Mouse (Mus musculus): ENCODE data around the gene Atox1. TPM values are rescaled to one million over a fixed set of nuclear protein-coding genes. Genes with fewer than 3 reads are reported as not detected.

The Atox1 gene
- polyA plus RNA-seq, 1 experiment, result 485 TPM

DNA sequence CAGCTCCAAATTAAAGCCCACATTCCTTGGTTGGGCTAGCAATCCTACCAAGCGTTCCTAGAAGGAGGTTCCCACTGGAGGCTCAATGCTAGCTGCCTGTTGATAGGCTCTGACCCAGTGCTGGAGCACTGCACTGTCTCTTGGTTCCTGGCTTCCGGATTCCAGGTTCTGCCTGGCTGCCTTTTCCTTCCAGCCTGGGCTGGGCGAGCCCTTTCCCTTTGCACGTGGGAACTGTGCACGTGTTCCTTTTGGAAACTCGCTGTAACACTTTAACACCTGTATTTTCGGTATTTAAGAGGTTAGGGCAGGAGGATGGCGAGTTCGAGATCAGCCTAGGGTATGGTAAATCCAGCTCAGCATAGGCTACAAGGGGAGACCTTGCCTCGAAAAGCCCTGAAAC is 7.0 kb upstream of the Atox1 start:
- TF ChIP-seq CTCF (IDR thresholded peaks at IDR 0.05; ENCODE audit: extremely low read depth, insufficient read length, insufficient replicate concordance, low read depth, low read length), result no peak
- TF ChIP-seq POLR2A (IDR thresholded peaks at IDR 0.05; ENCODE audit: low read depth, low read length), result no peak

DNA sequence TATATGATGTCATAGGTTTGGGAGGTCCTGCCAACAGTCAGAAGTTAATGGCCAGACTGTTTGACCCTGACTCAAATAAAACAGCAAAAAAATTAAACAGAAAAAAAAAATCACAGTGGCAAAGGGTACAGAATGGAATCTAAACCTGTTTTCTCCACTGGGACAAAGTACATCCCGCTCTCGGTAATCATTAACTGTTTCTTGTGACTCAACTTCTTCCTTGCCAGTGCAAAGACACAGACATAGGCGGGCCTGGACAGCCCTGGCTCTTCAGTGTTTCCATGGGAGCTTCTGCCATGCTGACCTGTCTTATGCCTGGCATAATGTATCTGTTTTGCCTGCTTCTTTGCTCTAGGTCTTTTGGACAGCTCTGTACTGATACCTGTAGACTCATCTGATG is 4.1 kb upstream of the Atox1 start:
- 30% methylated on average over 3 of the region's 3 CpGs for WGBS
- Histone ChIP-seq H3K4me3 (ENCODE audit: low read depth, low read length) (no peak overlapping the region), H3K4me1 (ENCODE audit: control insufficient read depth, insufficient read depth, insufficient read length, low read length) (peaks cover 15% of the 10 kb centered on the region; the same call in 1 of the 2 replicates), H3K36me3 (ENCODE audit: control insufficient read depth, insufficient read depth, low read length) (no peaks in the 10 kb centered on the region), H3K27ac (ENCODE audit: insufficient read depth, low read depth, low read length) (peak overlapping the region; percentile 86), H3K27me3 (ENCODE audit: control insufficient read depth, insufficient read depth, low read length) (no peaks in the 10 kb centered on the region)
- TF ChIP-seq CTCF (IDR thresholded peaks at IDR 0.05; ENCODE audit: extremely low read depth, insufficient read length, insufficient replicate concordance, low read depth, low read length), result no peak
- no peak for TF ChIP-seq POLR2A (IDR thresholded peaks at IDR 0.05; ENCODE audit: low read depth, low read length)

More for the DNA sequence above, 7.0 kb upstream of the Atox1 start:
- Histone ChIP-seq H3K27me3 (ENCODE audit: control insufficient read depth, insufficient read depth, low read length) (no peaks in the 10 kb centered on the region), H3K36me3 (ENCODE audit: control insufficient read depth, insufficient read depth, low read length) (no peaks in the 10 kb centered on the region), H3K4me3 (ENCODE audit: low read depth, low read length) (no peak overlapping the region; the same call in 1 of the 2 replicates), H3K4me1 (ENCODE audit: control insufficient read depth, insufficient read depth, insufficient read length, low read length) (peaks cover 13% of the 10 kb centered on the region; the same call in 1 of the 2 replicates), H3K27ac (ENCODE audit: insufficient read depth, low read depth, low read length) (peak overlapping the region; percentile 95)
- WGBS, result 24% methylated on average over 10 of the region's 10 CpGs

DNA sequence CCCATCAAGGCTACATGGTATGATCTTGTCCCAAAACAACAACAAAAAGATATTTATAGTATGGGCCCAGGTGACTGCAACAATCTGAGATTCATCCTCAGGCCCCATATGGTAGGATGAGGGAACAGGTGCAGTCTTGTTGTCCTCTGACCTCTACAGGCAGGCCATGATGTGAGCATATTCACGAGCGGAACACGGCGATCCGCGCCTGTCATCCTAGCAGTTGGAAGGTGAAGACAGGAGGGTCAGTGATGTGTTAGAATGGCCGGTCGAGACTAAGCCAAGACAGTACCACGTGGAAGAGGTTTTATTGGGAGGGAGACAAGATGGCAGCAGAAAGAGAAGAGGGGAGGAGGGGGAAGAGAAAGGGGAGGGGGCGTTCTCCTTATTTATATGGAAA is 3.7 kb upstream of the Atox1 start:
- H3K27me3 ChIP-seq (ENCODE audit: control insufficient read depth, insufficient read depth, low read length), result no peaks in the 10 kb centered on the region
- H3K4me3 ChIP-seq (ENCODE audit: low read depth, low read length), result peak overlapping the region; percentile 10; the same call in 1 of the 2 replicates
- TF ChIP-seq POLR2A (IDR thresholded peaks at IDR 0.05; ENCODE audit: low read depth, low read length), result no peak
- no peak for TF ChIP-seq CTCF (IDR thresholded peaks at IDR 0.05; ENCODE audit: extremely low read depth, insufficient read length, insufficient replicate concordance, low read depth, low read length)
- H3K4me1 ChIP-seq (ENCODE audit: control insufficient read depth, insufficient read depth, insufficient read length, low read length), result peaks cover 15% of the 10 kb centered on the region; the same call in 1 of the 2 replicates
- H3K27ac ChIP-seq (ENCODE audit: insufficient read depth, low read depth, low read length), result peak overlapping the region; percentile 86
- no peaks in the 10 kb centered on the region for H3K36me3 ChIP-seq (ENCODE audit: control insufficient read depth, insufficient read depth, low read length)
- WGBS, result 31% methylated on average over 10 of the region's 10 CpGs

DNA sequence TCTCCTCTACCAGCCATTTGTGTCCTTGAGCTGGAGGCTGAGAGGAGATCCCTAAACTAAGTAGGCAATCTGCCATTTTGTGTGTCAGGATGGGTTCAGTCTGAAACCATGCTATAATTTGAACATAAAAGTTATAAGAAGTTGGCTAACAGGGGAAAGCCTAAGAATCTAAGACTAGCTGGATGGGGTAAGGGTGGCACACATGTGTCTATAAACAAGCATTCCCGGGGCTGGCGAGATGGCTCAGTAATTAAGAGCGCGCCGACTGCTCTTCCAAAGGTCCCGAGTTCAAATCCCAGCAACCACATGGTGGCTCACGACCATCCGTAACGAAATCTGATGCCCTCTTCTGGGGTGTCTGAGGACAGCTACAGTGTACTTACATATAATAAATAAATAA is 1.1 kb upstream of the Atox1 start:
- WGBS, result 93% methylated on average over 9 of the region's 9 CpGs
- TF ChIP-seq POLR2A (IDR thresholded peaks at IDR 0.05; ENCODE audit: low read depth, low read length) (no peak), CTCF (IDR thresholded peaks at IDR 0.05; ENCODE audit: extremely low read depth, insufficient read length, insufficient replicate concordance, low read depth, low read length) (no peak)
- H3K27me3 ChIP-seq (ENCODE audit: control insufficient read depth, insufficient read depth, low read length), result no peaks in the 10 kb centered on the region
- no peak overlapping the region for H3K4me3 ChIP-seq (ENCODE audit: low read depth, low read length)
- no peaks in the 10 kb centered on the region for H3K36me3 ChIP-seq (ENCODE audit: control insufficient read depth, insufficient read depth, low read length)
- peaks cover 9% of the 10 kb centered on the region; the same call in 1 of the 2 replicates for H3K4me1 ChIP-seq (ENCODE audit: control insufficient read depth, insufficient read depth, insufficient read length, low read length)
- H3K27ac ChIP-seq (ENCODE audit: insufficient read depth, low read depth, low read length), result no peak overlapping the region

DNA sequence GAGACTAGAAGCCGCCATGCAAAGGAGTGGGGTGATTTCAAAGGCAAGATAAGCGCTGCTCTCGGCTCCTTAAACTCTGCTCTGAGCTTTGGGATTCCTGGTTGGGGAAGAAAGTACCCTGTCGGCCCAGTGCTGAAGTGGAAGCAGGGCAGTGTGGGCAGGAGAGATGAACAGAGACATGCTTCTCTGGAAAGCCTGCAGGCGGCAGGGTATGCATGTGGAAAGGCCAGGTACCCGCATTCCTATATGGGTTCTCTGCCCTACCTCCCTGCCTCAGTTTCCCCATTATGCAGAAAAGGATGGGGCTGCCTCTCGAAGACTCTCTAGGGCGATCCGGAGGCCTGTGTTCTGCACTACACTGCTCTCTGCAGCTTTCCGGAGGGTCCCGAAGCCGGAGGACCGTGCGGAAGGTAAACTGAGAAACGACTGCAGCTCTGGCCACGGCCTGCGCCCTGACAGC is 450 bp downstream of the Atox1 start:
- peak overlapping the region; percentile 60 for H3K27ac ChIP-seq (ENCODE audit: insufficient read depth, low read depth, low read length)
- WGBS, result under 1% methylated on average over 17 of the region's 17 CpGs

DNA sequence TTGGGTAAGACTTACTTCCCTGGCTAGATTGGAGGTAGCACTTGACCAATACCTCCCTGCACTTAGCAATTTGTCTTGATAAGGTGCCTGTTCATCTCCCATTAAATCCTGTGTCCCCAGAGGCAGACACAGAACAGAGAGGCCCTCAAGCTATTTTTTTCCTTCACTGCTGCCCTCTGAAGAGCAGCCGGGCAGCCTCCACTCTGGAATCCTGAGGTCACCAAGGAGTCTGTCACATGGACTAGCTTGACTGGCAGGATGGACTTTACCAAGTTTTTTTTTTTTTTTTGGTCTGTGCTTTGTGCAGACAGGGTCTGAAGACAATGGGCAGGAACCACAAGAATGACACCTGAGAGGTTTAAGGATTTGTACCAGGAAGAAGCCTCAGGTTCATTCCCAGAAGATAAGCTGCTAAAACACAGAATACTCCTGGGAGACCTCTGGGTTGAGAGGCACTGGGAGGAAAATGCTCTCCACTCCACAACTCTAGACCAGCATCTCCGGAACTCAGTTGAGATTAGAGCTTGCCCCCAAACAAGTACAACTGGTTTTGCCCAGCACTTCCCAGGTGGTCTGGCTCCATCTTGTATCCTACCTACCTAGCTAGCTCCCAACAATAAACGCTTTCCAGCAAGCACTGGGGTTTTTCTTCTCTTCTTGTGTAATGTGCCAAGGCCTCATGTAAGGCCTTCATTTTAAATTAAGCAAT is 1.0 kb downstream of the Atox1 start:
- Histone ChIP-seq H3K27me3 (ENCODE audit: control insufficient read depth, insufficient read depth, low read length) (no peaks in the 10 kb centered on the region), H3K36me3 (ENCODE audit: control insufficient read depth, insufficient read depth, low read length) (no peaks in the 10 kb centered on the region), H3K4me1 (ENCODE audit: control insufficient read depth, insufficient read depth, insufficient read length, low read length) (peaks cover 13% of the 10 kb centered on the region; the same call in 1 of the 2 replicates), H3K4me3 (ENCODE audit: low read depth, low read length) (peak overlapping the region; percentile 83), H3K27ac (ENCODE audit: insufficient read depth, low read depth, low read length) (no peak overlapping the region)
- WGBS, result 19% methylated on average over 3 of the region's 3 CpGs
- TF ChIP-seq POLR2A (IDR thresholded peaks at IDR 0.05; ENCODE audit: low read depth, low read length) (no peak), CTCF (IDR thresholded peaks at IDR 0.05; ENCODE audit: extremely low read depth, insufficient read length, insufficient replicate concordance, low read depth, low read length) (no peak)

More for the DNA sequence above, 450 bp downstream of the Atox1 start:
- TF ChIP-seq CTCF (IDR thresholded peaks at IDR 0.05; ENCODE audit: extremely low read depth, insufficient read length, insufficient replicate concordance, low read depth, low read length) (peak; percentile 56; the same call in 1 of the 2 replicates), POLR2A (IDR thresholded peaks at IDR 0.05; ENCODE audit: low read depth, low read length) (no peak)
- no peaks in the 10 kb centered on the region for H3K36me3 ChIP-seq (ENCODE audit: control insufficient read depth, insufficient read depth, low read length)
- peak overlapping the region; percentile 83 for H3K4me3 ChIP-seq (ENCODE audit: low read depth, low read length)
- peaks cover 11% of the 10 kb centered on the region; the same call in 1 of the 2 replicates for H3K4me1 ChIP-seq (ENCODE audit: control insufficient read depth, insufficient read depth, insufficient read length, low read length)
- no peaks in the 10 kb centered on the region for H3K27me3 ChIP-seq (ENCODE audit: control insufficient read depth, insufficient read depth, low read length)

DNA sequence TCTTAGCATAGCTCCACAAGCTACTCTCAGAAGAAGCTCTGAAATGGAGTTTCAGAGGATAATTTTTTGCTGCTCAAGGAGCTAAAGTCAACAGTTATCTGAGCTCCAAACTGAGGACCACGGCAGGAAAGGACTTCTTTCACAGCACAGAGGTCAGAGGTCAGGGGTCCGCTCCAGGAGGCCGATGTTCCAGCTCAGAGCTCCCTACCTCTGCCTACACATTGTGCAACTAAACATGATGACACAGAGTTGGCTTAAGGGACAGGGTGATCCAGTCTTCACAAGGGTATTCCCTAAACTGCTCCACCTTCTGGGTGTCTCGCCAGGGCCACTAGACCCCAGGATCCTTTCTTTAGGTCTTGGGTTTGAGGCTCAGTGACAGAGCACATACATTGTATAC is 2.5 kb downstream of the Atox1 start:
- peaks cover 11% of the 10 kb centered on the region for H3K4me1 ChIP-seq (ENCODE audit: control insufficient read depth, insufficient read depth, insufficient read length, low read length)
- H3K27ac ChIP-seq (ENCODE audit: insufficient read depth, low read depth, low read length), result no peak overlapping the region
- H3K36me3 ChIP-seq (ENCODE audit: control insufficient read depth, insufficient read depth, low read length), result peaks cover 3% of the 10 kb centered on the region; the same call in 1 of the 2 replicates
- no peak for TF ChIP-seq CTCF (IDR thresholded peaks at IDR 0.05; ENCODE audit: extremely low read depth, insufficient read length, insufficient replicate concordance, low read depth, low read length)
- TF ChIP-seq POLR2A (IDR thresholded peaks at IDR 0.05; ENCODE audit: low read depth, low read length), result no peak
- 65% methylated on average over 4 of the region's 4 CpGs for WGBS
- no peaks in the 10 kb centered on the region for H3K27me3 ChIP-seq (ENCODE audit: control insufficient read depth, insufficient read depth, low read length)
- no peak overlapping the region for H3K4me3 ChIP-seq (ENCODE audit: low read depth, low read length)
